Mouse (Mus musculus) thymus, postnatal 14 days (tissue): ENCODE measurements around the gene Gm28729.
"Not testable (repeated sequence)": the region's sequence is repeated elsewhere in the genome, so short reads cannot be mapped to it uniquely, and the experiment has no call there.

Source experiments
- DNase-seq: peaks from one replicate; pipeline ENCODE4 v3.0.0; 2021

Gm28729 gene

DNA sequence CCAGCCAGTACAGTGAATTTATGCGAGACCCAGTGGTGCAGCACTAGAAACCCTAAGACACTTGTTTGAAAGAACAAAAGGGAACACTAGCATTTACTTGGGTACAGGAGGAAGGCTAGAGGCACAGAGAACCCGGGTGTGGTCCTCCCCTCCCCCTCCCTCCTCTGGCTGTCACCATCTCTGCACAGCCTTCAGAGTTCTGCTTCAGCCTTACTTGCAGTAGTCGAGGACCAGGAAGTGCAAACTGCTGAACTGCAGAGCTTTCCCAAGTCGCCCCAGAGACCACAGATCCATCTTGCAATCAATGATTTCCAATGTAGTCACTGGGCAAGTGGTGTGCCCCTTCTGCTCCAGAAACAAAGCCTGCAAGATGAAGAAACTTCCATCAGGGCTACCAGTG is 7.6 kb downstream of the Gm28729 start:
- DNase-seq: peak; percentile 39

DNA sequence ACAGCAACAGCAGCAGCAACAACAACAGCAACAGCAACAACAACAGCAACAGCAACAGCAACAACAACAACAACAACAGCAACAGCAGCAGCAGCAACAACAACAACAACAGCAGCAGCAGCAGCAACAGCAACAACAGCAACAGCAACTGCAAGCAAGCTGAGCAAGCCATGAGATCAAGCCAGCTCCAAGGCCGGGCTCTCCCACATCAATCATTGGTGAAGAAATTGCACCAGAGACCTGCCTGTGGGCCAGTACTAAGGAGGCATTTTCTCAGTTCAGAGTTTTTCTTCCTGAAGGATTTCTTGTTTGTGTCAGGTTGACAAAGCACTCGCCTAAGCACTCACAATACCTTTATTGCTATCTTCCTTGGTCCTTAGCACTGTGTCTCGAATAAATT is 8.3 kb downstream of the Gm28729 start:
- DNase-seq: no peak

DNA sequence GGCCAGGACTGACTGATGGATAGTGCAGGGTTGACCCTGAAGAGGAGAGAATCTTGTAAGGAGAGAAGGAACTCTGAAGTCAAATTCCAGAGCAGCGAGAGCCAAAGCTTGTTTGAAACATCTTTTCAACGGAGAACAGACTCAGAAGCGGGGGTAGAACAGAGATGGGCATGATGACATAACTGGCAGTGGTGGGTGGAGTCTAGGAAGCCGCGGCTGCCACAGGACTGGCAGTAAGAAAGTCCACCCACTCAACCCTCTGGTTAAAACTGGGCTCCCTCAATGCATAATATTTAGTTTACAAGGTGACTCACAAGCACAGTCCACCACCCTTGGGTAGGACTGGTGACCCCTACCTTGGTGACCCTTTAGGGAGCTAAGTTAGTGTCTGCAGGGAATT is 9.3 kb downstream of the Gm28729 start:
- DNase-seq: no peak

DNA sequence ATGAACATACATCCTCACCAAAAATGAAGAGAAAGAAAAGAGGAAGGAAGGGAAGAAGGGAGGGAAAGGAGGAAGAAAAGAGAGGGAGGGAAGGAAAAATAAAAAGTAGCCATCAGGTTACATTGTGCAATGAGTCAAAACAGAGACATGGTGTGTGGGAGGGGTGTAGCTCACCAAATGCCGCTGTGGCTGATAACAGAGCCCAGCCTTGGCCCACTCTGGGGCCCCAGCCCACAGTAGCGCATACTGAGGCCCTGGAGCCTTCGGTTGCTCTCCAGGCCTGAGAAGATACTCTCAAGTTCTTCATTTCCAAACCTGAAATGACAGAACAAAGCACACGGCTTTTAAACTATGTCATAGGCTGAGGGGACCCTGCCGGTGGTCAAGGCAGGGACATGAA is 10.8 kb downstream of the Gm28729 start:
- no peak for DNase-seq

DNA sequence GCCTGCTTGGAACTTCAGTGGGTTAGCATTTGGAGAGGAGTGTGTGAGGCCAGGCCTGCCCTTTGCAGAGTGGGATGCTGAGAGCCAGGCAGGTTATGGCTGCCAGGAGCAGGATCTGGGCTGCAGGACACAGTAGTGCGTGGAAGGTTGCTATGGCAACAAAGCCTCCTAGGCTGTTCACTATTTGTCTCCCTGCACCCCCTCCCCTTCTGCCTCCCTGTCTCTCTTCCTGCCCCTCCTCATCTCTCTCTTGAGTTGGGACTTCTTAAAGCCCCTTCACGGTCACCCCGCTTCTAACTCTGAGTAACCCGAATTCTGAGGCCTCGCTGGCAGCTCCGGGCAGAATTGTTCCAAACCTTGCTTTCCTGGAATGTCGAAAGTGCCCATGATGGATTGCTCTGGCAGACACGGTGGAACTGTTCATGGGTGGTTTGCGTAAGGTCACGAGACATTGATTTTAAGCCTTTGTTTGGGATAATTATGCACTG is 19.0 kb downstream of the Gm28729 start:
- no peak for DNase-seq

DNA sequence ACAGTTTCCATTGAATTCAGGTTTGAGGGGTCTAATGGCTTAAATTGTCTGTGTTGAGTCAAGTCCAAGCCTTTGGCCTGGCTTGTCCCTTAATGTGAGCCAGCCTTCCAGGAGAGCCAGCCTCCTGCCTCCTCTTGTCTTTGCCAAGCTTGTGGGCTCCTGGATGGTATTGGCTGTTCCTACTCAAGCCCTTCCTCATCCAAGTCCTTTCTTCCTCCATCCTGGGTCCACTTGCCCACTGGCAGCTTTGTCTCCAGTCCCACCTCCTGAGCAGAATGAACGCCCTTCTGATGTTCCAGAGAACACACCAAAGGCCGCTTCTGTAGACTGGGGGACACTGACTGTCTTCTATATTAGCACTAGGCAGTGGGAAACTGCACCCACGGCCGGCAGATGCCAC is 19.9 kb downstream of the Gm28729 start:
- no peak for DNase-seq

DNA sequence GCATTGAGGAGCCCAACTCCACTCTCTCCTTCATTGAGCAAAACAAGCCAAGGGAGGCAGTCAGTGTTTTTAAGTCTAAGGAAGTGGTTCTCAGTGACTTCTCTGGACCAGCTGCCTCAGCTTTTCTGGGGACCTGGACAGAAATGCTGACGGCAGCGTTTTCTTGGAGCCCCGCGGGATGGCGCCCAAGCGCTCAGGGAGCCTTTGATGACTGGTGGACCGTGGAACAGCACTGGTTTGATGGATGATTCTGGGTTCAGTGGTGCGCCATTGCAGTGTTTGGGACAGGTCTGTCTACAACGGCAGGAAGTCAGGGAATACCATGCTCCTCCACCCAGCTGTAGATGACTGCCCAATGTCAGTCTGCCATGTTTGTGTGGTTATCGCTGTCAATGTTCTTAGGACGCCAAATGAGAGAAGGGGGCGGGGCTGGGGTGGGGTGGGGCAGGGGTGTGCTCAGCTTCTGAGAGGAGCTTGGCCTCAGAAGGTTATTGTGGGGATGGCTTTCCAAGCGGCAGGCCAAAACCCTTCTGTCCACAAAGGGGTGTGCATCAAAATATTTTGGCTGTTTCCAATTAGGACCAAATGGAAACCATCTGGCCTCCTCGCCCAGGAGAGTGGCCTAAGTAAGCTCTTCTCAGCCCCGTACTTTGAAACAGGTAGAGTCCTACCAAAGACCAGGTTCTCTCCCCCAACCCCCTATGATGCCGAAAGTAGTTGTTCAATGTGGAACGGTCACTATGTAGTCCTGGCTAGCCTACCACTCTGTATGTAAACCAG is 20.8 kb downstream of the Gm28729 start:
- no peak for DNase-seq

DNA sequence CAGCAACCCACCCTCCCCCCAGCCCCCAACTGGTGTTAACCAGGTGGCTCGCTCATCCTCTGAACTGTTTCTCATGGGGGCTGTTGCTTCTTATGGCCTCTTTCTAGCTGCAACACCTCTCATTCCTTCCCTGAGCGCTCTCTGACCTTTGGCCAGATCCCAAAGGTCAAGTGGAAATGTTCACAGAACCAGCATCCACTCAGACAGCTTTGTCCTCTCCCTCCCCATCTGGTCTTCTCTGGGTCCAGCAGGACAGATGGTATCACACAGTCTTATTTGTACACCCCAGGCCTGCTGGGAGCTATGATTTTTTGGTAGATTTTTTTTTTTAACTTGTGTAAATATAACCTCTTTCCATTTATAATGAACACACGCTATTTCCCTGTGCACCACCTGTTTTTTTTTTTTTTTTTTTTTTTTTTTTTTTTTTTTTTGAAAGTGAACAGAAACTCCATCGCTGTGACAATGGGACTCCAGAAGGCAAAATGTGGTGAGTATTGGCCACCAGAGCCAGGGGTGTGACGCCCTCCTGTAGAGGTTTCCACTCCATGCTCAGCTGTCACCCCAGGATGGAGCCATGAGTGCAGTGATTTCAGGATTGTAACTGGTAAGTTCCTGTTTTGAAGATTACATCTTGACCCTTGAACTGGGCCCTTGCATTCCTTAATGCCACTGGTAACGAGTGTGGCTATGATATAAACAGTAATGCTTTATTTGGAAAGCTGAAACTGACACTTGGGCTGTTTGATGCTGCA is 22.0 kb downstream of the Gm28729 start:
- DNase-seq: no peak

DNA sequence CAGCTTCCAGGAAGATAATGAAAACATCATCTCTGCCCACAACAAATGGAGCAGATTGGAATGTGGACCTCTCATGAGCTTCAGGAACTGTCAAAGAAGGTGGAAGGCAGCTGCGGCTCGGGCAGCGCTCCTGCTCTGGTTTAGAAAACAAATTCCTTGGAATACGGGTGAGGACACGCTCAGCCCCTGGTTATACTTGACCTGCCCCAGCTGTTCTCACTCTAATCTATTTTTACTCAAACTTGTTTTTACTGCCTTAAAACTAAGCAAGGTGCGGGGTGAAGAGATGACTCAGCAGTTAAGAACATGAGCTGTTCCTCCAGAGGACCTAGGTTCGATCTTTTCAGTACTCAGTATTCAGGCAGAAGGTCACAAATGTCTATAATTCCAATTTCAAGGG is 23.8 kb downstream of the Gm28729 start:
- DNase-seq: no peak

DNA sequence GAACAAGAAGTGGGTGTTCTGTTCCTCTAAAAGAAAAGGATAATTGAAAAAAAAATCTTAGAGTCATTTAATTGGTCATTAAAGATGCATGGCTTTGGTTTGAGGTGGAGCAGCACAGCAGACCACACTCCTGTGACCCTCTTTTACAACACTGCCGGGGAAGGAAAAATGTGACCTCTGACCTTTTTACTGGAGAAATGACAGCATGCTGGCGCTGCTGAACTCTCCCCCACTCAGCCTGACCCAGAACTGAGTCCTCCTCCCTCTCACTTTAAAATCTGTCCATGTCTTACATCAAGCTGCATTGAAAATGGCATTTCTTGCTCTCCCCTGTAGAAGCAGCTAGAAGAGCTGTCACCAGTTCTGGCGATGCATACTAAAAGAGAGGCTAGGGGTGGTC is 31.9 kb downstream of the Gm28729 start:
- DNase-seq: no peak

DNA sequence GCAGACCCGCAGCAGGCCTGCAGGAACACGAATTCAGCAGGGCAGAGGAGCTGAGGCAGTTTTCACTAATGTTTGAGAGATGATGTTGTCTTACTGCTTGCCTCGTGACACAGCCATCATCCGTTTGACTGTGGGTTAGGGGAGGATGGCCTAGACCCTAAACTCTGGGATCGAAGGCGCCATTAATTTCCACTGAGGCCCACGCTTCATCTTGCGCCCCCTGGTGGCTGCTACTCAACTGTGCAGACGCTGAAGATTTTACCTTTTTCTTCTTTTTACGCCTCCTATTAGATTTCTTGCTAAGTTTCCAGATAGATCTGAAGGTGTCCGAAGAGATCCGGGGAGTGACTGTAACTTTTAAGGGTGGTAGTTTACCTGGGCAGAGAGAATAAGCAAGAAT is 33.3 kb downstream of the Gm28729 start:
- peak; percentile 62 for DNase-seq

DNA sequence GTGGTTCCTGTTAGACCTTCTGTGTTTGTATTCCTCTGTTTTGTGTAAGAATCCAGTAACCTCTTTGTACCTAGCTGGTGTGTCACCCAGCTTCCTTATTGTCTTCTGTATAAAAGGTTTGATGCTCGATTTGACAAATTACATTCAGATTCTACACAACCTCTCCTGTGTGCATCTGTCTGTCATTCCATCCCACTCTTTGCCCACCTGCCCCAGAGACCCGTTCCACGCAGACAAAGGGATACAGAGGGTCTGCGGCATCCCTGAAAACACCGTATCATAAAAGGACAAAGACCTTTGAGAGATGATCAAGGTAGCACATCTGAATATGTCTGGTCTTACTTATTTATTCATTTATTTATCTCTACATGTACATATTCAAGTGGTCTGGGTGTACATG is 37.2 kb downstream of the Gm28729 start:
- DNase-seq: not testable (repeated sequence)

DNA sequence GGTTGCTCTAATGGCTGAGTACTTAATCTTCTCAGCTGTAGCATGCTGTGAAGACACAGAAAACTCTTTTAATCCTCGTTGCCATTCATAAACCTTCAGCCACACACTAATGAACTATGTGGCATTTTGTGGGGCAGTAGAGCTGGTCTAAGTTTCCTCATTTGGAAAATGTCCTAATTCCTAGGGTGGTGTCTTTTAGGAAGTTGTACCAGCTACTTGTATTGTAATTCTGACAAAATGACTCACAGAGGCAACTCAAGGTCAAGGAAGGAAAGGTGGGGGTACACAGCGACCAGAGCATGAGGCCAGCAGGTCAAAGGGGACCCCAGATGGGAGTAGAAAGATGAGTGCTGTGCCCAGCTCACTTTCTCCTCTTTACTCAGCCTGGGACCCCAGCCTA is 41.4 kb downstream of the Gm28729 start:
- DNase-seq: no peak

DNA sequence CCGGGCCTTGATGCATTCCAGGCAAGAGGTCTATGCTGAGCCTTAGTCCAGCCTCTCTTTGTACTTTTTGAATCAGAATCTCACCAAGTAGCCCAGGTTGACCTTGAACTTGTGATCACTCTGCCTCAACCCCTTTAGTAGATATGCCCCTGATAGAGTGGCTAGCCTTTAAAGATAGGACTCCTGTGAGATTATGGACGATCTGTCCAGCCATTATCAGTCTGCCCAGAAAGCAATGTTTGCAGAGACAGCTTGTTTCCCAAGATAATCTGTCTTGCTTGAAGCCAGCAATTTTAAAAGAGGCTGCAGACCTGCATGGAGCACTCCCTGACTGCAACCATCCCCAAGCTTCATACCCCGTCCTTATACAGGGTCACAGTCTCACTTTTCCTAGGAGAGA is 42.0 kb downstream of the Gm28729 start:
- DNase-seq: no peak

DNA sequence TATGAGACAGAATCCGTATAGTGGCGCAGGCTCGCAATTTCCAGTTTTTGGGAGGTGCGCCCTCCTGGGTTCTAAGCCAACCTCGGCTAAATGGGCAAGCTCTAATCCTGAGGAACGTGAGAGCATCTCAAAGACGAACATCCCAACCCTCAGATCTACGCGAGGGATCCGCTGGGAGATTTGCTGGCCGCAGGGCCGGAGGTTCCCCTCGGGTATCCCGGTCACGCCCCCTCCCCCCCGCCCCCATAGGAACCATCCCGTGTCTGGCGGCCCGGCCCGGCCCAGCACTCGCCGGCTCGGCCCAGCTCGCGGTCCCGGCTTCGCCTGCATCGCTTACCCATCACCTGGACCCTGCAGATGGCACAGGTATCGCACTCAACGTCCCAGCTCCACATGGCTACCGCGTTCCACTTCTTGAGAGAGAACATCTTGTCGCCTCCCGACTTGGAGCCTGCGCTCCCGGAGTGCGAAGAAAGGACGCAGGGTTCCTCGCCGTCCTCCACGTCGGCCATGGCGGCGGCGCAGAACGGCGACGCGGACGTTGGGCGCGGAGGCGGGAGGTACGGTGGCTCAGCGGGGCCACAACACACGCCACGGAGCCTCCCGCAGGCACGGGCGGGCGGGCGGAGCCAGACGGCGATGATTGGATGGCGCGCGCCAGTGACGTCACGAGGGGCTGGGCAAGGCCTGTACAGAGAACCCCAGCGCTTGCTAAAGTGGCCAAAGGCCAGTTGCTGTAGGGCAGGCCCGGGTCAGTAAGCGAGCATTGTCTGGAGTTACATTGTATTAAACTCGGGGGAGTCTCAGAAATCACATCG is 46.8 kb downstream of the Gm28729 start, which contains the start of gene Rnf7:
TSS of gene Rnf7 (minus strand) at position 605 of the 818 bp plus-strand sequence.
- DNase-seq: peak; percentile 99

DNA sequence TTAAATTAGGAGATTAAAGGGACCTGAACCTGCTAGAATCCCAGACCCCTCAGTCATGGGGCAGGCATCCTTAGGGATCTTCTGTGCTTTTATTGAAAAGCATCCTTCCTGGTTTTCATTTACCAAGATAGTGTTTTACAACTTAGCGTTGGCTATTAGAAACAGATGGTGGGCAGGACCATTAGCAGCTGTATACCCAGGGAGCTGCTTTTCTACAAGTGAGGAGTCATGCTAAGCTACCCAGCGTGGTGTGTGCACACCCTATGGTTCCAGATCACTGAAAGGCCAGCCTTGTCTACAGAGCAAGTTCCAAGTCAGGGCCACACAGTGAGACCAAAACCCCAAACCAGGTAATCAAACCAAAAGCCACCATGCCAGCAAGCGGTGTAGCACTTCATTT is 52.7 kb downstream of the Gm28729 start:
- DNase-seq: no peak

DNA sequence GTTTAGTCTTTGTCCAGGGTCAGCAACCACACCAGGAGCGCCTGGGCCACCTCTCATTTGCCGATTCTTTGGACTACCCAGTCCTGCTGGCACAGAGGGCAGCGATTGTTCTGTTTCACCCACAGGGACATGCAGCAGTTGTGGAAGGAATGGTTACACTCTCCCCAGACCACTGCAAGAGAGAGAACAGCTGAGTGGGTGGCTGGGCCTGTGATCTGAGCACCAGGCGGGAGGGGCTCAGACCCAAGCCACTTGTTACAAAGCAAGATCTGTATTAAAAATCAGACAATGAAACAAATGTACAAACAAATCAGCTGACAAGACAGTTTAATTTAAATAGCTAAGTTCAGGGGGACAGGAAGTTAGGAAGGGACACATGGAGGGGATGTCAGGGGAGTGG is 53.4 kb downstream of the Gm28729 start:
- not testable (repeated sequence) for DNase-seq

DNA sequence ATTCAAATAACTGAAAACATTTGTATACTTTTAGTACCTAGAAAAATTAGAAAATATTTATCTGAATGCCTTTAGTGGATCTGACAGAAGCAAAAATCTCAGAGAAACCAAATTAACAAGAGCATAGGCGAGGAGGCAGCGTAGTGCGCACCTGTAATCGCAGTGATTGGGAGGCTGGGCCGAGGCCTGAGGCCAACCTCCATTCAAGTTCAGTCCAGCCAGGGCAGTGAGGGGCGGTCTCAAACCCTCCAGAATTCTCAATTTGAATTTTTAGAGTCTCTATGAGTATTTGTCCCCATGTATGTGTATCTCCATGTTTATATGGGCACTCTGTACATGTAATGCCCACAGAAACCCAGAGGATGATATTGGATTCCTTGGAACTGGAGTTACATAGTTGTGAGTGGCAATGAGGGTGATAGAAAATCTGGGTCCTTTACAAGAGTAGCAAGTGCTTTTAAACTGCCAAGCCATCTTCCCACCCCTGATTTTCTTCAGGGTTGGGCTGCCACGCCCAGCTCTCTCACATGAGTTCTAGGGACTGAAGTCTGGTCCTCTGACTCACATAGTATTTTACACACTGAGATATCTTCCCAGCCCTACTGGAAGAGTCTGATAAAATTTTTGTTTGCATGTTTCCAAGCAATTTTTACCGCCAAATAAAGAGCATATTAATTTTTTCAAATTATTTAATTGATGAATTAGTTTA is 54.6 kb downstream of the Gm28729 start:
- DNase-seq: no peak

DNA sequence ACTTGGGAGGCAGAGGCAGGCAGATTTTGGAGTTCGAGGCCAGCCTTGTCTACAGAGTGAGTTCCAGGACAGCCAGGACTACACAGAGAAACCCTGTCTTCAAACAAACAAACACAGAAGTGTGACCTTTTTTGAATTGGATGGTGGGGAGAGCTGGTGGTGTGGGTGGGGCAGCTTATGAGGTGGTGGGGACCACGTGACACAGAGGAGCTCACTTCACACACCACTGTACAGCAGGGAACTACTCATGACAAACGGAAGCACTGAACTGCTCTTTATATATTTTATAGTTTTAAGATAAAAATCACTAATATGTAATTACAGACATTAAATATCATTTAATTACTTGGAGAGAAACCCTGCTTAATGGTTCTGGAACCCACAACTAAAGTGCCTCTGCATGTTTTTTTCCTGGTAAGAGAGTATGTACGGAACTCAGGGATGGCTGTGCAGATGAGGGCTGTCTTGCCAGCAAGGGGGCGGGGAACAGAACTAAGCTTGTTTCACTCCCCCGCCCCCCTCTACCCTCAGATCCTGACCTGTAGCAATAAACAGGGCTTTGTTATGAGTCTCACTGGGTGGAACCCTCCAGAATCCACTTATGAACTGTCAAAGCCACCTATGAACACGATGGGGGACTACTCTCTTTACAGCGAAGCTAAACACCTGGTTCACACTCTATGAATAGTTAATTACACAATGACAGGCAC is 55.4 kb downstream of the Gm28729 start:
- DNase-seq: no peak

DNA sequence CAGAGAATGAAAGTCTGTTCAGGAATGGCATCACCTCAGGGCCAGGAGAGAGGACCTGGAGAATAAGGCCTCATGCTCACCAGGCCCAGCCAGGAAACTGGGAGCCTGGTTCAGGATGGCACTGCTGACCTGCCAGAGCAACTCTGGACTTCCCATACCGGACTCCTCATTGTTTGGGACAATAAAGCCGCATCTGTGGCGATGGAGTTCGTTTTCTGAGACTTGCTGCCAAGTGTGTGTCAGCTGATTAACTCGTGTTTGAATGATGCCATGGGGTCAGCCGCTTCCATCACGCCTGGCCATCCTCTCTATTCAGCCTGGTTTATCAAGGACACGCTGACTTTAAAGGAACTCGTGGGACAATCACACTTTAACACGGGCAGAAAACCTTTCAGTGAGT is 61.4 kb downstream of the Gm28729 start:
- no peak for DNase-seq

DNA sequence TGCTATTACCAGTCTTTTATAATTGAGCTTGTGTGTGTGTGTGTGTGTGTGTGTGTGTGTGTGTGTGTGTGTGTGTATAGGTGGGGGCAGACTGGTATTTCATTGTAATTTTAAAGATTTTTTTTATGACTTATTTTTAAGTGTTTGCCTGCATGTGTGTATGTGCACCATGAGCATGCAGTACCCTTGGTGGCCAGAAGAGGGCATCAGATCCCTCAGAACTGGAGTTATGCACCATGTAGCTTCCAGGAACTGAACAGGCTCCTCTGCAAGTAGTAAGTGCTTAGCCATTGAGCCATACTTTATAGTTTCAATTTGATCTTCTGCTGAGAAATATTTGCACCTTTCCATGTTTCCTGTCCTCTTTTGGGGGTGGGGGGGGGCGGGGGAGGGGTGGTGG is 63.5 kb downstream of the Gm28729 start:
- DNase-seq: no peak
